Mouse (Mus musculus): ENCODE measurements around the gene Gm4131.

DNA sequence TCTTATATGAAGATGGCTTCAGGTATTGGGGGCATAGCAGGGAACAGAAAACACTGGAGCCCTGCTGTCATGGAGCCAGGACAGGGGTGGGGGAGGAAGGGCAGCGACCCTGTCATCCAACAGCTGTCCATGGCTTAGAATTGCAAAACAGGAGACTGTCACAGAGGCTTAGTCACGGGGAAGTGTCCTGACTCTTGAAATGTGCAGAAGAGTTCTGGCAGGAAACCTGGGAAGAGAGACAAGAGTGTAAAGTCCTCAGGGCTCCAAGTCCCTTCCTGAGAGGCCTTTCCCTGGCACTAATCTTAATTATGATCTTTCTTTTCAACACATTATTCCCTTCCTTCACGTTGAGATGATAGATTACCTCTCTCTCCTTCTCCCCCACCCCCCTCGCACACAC lies 16.6 kb downstream of the Gm4131 start:
- TF ChIP-seq POLR2A (IDR thresholded peaks at IDR 0.05; ENCODE audit: borderline replicate concordance, extremely low read depth, low read depth, low read length) (no peak), CTCF (IDR thresholded peaks at IDR 0.05; ENCODE audit: insufficient read depth, low read length) (no peak)
